Mouse (Mus musculus): ENCODE data around the gene Spata16.

The Spata16 gene

GRCm38 (mm10) chr3:26972105-26972504, 334.7 kb downstream of the Spata16 start:
- DNase-seq (ENCODE audit: low spot score in 2 of 2): no peak

GRCm38 (mm10) chr3:26979603-26980002, 342.2 kb downstream of the Spata16 start:
- no peak for DNase-seq (ENCODE audit: low spot score in 2 of 2)

- no peak for DNase-seq (ENCODE audit: low spot score in 2 of 2)
Measured at GRCm38 (mm10) chr3:26980371-26980770, 343.0 kb downstream of the Spata16 start.

- DNase-seq (ENCODE audit: low spot score in 2 of 2): no peak
Measured at GRCm38 (mm10) chr3:26981979-26982623, 344.7 kb downstream of the Spata16 start.

GRCm38 (mm10) chr3:26983749-26984148, 346.3 kb downstream of the Spata16 start:
- no peak for DNase-seq (ENCODE audit: low spot score in 2 of 2)

GRCm38 (mm10) chr3:27006844-27007243, 369.4 kb downstream of the Spata16 start:
- no peak for DNase-seq (ENCODE audit: low spot score in 2 of 2)

- no peak for DNase-seq (ENCODE audit: low spot score in 2 of 2)
Measured at GRCm38 (mm10) chr3:27027957-27028356, 390.5 kb downstream of the Spata16 start.

GRCm38 (mm10) chr3:27028526-27028925, 391.1 kb downstream of the Spata16 start:
- DNase-seq (ENCODE audit: low spot score in 2 of 2): no peak

GRCm38 (mm10) chr3:27030067-27030857, 392.8 kb downstream of the Spata16 start:
- DNase-seq (ENCODE audit: low spot score in 2 of 2): no peak
